Mouse (Mus musculus): Measurements from ENCODE around the gene Ing1.

DNA sequence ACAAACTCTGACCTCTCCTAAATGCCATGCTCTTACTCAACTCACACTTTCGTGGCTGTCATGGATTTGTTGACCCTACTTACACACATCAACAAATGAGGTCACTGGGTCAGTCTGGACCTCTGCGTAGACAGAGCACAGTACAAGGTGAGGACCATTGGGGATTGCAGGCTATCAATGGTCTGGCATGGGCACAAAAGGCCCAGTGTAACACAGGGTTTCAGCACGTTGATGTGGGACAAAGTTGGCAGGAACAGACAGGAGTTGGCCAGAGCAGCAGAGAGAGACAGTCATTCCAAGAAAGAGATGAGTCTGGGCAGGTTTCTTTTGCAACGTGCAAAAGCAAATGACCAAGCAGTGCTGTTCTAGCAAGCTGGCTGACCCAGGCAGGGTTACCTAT, 24.5 kb upstream of the Ing1 start:
- no peak for TF ChIP-seq CTCF (IDR thresholded peaks at IDR 0.05; ENCODE audit: control insufficient read depth, insufficient read depth, insufficient replicate concordance, low read depth, low read length)
- TF ChIP-seq POLR2A (IDR thresholded peaks at IDR 0.05; ENCODE audit: control insufficient read depth, low read depth, low read length), result no peak
